Mouse (Mus musculus) heart, embryonic 15.5 days (tissue): ENCODE measurements around the gene Pax1. TPM values are rescaled to one million over a fixed set of nuclear protein-coding genes. Genes with fewer than 3 reads are reported as not detected.
A peak's percentile ranks its signal among the peaks of the same experiment; 100 is the strongest.

Experiments
- ATAC-seq: fragments of 200-750 bp; cut with Nextera tagmentation; replicated peaks from 2 replicates; pipeline ENCODE4 v1.8.0; 2017; ENCODE audit warnings: low read depth, moderate TSS enrichment; ENCODE audit not compliant: insufficient number of reproducible peaks, insufficient read depth, low FRiP score
- H3K27ac ChIP-seq: fragments of 300-500 bp; sonication (generic); 2 replicates; pipeline ENCODE4 v1.5.1; 2015; ENCODE audit warnings: mild to moderate bottlenecking, inconsistent platforms
- H3K27me3 ChIP-seq: fragments of 300-500 bp; sonication (generic); 2 replicates; pipeline ENCODE4 v1.6.1; 2015; ENCODE audit warnings: inconsistent platforms
- H3K36me3 ChIP-seq: fragments of 300-500 bp; sonication (generic); 2 replicates; pipeline ENCODE4 v1.6.1; 2015; ENCODE audit warnings: mild to moderate bottlenecking, inconsistent platforms
- H3K4me1 ChIP-seq: fragments of 300-500 bp; sonication (generic); replicated peaks from 2 replicates; pipeline ENCODE4 v1.6.1; 2015; ENCODE audit warnings: inconsistent platforms
- H3K4me2 ChIP-seq: fragments of 300-500 bp; sonication (generic); 2 replicates; pipeline ENCODE4 v1.6.1; 2015; ENCODE audit warnings: inconsistent platforms, mild to moderate bottlenecking, moderate library complexity
- H3K4me3 ChIP-seq: fragments of 300-500 bp; sonication (generic); 2 replicates; pipeline ENCODE4 v1.5.1; 2015; ENCODE audit warnings: mild to moderate bottlenecking, inconsistent platforms
- H3K9ac ChIP-seq: fragments of 300-500 bp; sonication (generic); 2 replicates; pipeline ENCODE4 v1.6.1; 2015; ENCODE audit warnings: mild to moderate bottlenecking, inconsistent platforms
- H3K9me3 ChIP-seq: fragments of 300-500 bp; sonication (generic); replicated peaks from 2 replicates; pipeline ENCODE4 v1.6.1; 2016; ENCODE audit warnings: inconsistent platforms
- WGBS: fragments of 180-500 bp; shearing (Covaris S2); methylation state at CpG from one replicate; pipeline ENCODE4 v1.1.7; 2015; ENCODE audit warnings: mixed read lengths; 5-methylcytosine and 5-hydroxymethylcytosine counted together
- polyA plus RNA-seq: library from polyadenylated mRNA; unstranded; fragments of >200 nt; fragmentation: Nextera tagmentation; extraction: Ambion mirVana; gene quantifications from 2 replicates; pipeline ENCODE4 v1.2.1, GENCODE M21; 2015

The Pax1 gene
- 1.1 and 18.0 TPM in 2 replicates for polyA plus RNA-seq

DNA sequence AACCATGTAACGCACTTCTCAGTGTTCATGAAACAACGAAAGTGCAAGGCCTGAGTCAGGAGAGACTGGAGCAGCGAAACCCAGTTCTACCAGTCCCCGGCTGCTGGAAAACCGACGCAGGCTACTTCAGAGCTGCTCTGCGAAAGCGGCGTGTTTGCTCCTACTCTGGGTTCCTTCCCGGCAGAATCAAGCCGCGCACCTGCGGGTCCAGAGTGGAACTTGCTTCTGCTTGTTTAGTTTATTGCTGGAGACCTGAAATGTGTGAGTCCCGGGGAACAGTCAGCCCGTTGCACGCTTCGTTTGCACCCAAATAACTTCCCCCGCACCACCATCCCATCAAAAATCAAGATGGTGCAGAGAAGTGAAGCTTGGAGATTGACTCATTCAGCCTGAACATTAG is at the start of gene Pax1:
TSS of gene Pax1 (plus strand) at position 345 of the 400 bp plus-strand sequence.
- Histone ChIP-seq H3K4me1 (peaks cover 20% of the 10 kb centered on the region), H3K27ac (no peak within 1 kb of the TSS), H3K9me3 (no peaks in the 10 kb centered on the region), H3K4me3 (peak within 1 kb of the TSS; percentile 17), H3K9ac (no peak within 1 kb of the TSS), H3K36me3 (no peaks in the 10 kb centered on the region), H3K27me3 (peaks cover 95% of the 10 kb centered on the region), H3K4me2 (peak within 1 kb of the TSS; percentile 14; the same call in 1 of the 2 replicates)
- ATAC-seq = no peak
- WGBS = 2% methylated on average over 18 of the region's 18 CpGs

DNA sequence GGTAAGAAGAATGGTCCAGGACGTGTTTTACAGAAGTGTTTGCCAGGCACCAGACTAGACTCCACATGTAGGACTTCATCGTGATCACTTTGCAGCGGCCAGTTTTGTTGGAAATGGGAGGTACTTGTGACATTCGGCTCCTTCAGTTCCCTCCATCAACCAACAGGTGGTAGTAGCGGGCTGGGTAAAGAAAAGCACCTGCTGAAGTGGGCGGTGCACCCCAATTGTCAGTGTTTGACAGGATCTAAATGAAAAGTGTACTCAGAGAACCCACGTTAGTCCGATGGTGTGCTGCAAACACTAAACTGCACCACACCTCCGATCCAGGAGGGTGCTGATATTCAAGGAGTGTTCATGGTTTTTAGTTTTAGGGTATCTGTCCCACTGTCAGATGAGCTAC is 40.7 kb upstream of the Pax1 start:
- H3K4me3 ChIP-seq = no peak overlapping the region
- no peak for ATAC-seq
- H3K4me1 ChIP-seq = no peaks in the 10 kb centered on the region
- peaks cover 18% of the 10 kb centered on the region for H3K27me3 ChIP-seq
- no peak overlapping the region for H3K9ac ChIP-seq
- no peak overlapping the region for H3K27ac ChIP-seq
- 13% methylated on average over 9 of the region's 9 CpGs for WGBS
- H3K36me3 ChIP-seq = no peaks in the 10 kb centered on the region
- no peaks in the 10 kb centered on the region for H3K9me3 ChIP-seq
- no peak overlapping the region for H3K4me2 ChIP-seq

DNA sequence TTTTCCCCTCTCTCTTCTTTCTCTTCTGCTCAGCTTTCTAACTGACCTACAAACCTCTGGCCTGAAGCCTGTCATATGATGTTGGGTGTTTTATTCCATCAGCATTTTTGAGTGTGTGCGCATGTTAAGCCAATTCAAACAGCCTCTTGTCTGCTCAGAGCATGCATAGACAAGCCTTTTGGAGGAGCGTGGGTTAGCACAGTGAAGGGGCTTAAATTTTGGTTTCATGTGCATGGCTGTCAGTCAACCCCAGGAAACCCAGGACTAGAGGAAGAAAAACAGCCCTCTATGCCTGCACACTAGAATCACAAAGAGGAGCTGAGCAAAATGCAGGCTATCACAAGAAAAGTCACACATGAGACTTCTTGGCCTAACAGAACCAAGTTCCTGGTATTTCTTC is 36.5 kb upstream of the Pax1 start:
- H3K4me3 ChIP-seq = no peak overlapping the region
- no peak overlapping the region for H3K27ac ChIP-seq
- no peaks in the 10 kb centered on the region for H3K4me1 ChIP-seq
- no peaks in the 10 kb centered on the region for H3K36me3 ChIP-seq
- no peak for ATAC-seq
- WGBS = 84% methylated on average over 2 of the region's 2 CpGs
- no peak overlapping the region for H3K4me2 ChIP-seq
- peaks cover 14% of the 10 kb centered on the region for H3K27me3 ChIP-seq
- H3K9me3 ChIP-seq = no peaks in the 10 kb centered on the region
- no peak overlapping the region for H3K9ac ChIP-seq

DNA sequence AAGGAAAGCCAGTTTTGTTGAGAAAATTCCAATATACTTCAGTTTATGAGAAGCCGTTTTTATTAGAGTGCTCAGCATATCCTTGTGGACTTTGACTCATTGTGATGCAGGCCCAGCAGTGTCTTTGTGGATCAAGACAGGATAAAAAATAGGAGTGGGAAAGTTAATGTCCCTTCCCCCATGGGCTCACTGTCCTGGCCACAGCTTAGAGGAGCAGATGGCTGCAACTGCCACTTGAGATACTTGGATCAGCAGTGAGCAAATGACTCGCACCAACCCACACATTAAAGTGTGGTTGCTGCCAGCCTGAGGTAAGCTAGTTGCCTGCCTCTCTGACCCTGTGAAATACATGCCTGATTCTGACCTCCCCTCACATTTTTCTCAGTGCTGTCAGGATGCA is 29.0 kb upstream of the Pax1 start:
- no peaks in the 10 kb centered on the region for H3K36me3 ChIP-seq
- no peak overlapping the region for H3K4me2 ChIP-seq
- H3K9me3 ChIP-seq = no peaks in the 10 kb centered on the region
- H3K27me3 ChIP-seq = 0 out of 2 replicates have a peak, but pooled peaks cover 6% of the 10 kb centered on the region
- H3K27ac ChIP-seq = no peak overlapping the region
- no peaks in the 10 kb centered on the region for H3K4me1 ChIP-seq
- no peak for ATAC-seq
- H3K9ac ChIP-seq = no peak overlapping the region
- H3K4me3 ChIP-seq = no peak overlapping the region
- WGBS = 64% methylated on average over 2 of the region's 2 CpGs

DNA sequence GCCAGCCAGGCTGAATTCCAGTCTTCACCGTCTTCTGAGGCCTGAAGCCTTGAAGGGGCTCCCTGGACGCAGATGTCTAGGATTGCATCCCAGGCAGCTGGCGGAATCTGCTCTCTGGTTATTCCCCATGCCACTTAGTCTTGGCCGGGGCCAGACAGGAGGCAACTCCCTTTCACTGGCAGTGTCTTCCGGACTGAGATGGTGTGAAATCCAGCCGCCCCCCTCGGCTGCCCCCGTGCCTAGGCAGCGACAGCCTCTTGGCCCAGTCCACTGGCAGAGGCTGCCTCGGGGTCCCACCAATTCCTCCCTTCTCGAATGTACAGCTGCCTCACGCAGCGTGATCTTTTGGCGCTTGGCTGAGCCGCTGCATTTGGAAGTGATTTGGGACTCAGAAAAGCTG is 23.0 kb upstream of the Pax1 start:
- Histone ChIP-seq H3K9me3 (no peaks in the 10 kb centered on the region), H3K4me2 (no peak overlapping the region), H3K4me3 (no peak overlapping the region), H3K9ac (no peak overlapping the region), H3K27me3 (peaks cover 12% of the 10 kb centered on the region), H3K4me1 (no peaks in the 10 kb centered on the region), H3K27ac (no peak overlapping the region), H3K36me3 (no peaks in the 10 kb centered on the region)
- ATAC-seq = no peak
- 53% methylated on average over 15 of the region's 15 CpGs for WGBS

DNA sequence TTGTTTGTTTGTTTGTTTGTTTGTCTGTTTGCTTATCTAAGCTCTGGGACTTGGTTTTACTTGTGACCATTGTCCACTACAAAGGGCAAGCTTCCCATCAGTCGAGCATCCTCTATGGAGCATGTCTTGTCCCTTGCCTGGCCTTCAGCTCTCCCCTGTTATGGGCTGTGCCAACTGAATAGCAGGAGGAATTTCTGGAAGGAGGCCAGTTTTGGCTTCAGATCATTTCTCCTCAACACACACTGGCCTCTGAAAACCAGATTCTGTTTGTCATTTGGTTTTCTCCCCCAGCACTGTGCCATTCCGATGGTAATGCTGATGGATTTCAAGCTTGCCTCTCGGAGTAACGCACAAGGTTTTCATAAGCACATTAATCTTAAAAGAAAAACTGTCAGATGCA is 21.9 kb upstream of the Pax1 start:
- H3K27ac ChIP-seq = no peak overlapping the region
- peaks cover 12% of the 10 kb centered on the region for H3K27me3 ChIP-seq
- ATAC-seq = no peak
- H3K4me2 ChIP-seq = no peak overlapping the region
- H3K36me3 ChIP-seq = no peaks in the 10 kb centered on the region
- H3K4me1 ChIP-seq = no peaks in the 10 kb centered on the region
- H3K4me3 ChIP-seq = no peak overlapping the region
- H3K9ac ChIP-seq = no peak overlapping the region
- H3K9me3 ChIP-seq = no peaks in the 10 kb centered on the region
- 64% methylated on average over 4 of the region's 4 CpGs for WGBS

DNA sequence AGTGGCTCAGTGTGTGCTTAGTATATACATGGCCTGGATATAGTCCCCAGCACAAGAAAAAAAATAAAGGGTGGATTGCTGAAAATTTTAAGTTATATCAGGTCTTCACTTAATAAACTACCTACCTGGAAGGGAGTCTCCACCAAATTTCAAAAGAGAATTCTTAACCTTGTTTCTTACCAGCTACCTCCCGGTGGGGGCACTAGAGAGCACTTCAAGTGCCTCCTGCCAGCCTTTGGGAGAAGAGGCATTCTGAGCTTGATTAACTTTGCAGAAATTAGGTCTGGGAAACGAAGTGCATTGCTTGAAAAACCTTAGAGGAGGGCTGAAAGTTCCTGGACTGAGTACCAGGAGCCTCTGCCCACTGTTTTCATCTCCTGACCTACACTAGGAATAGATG is 19.5 kb upstream of the Pax1 start:
- WGBS = 10% methylated on average over 2 of the region's 2 CpGs

DNA sequence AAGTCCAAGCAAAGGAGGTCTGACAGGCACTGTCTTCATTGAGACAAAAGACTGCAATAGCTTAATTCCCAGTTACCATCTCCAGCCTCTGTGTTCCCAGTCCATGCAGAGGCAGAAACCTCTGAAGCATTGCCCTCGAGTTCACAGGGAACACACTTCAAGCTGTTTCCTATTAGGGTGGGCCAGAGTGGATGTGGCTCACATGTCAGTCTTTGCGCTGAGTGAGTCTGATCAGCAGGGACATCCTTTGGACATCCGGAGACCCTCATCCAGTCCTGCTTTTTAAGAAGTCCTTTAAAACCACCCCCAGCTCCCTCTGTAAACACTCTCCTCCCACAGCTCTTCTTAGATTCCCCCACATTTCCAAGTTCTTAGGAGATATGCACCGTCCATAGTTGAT is 2.0 kb upstream of the Pax1 start:
- H3K9me3 ChIP-seq = no peaks in the 10 kb centered on the region
- no peak overlapping the region for H3K4me2 ChIP-seq
- WGBS = 2% methylated on average over 4 of the region's 4 CpGs
- H3K27me3 ChIP-seq = peaks cover 95% of the 10 kb centered on the region
- peaks cover 6% of the 10 kb centered on the region for H3K4me1 ChIP-seq
- H3K9ac ChIP-seq = no peak overlapping the region
- no peak for ATAC-seq
- H3K36me3 ChIP-seq = no peaks in the 10 kb centered on the region
- no peak overlapping the region for H3K4me3 ChIP-seq
- H3K27ac ChIP-seq = no peak overlapping the region

More for the DNA sequence above, 19.5 kb upstream of the Pax1 start:
- no peaks in the 10 kb centered on the region for H3K9me3 ChIP-seq
- no peak overlapping the region for H3K4me2 ChIP-seq
- H3K27me3 ChIP-seq = peaks cover 6% of the 10 kb centered on the region
- H3K27ac ChIP-seq = no peak overlapping the region
- H3K36me3 ChIP-seq = no peaks in the 10 kb centered on the region
- H3K4me1 ChIP-seq = no peaks in the 10 kb centered on the region
- no peak overlapping the region for H3K9ac ChIP-seq
- no peak for ATAC-seq
- H3K4me3 ChIP-seq = no peak overlapping the region

DNA sequence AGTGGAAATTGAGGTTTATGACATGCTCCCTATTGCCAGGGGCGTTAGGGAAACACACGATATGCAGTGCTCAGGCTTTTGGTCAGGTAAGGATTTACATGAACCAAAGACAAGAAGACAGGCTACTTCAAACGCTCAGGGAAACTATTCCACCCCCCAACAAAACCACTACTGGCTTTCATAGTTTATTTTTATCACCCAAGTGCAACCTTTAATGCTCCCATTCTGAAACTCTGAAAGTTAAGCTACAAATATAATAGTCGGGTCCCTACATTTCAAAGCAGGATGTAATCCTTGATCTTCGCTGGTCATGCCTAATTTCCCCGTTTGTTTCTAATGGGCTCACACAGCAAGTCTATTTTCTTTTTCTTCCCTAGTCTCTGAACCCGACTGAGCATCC is 1.3 kb upstream of the Pax1 start:
- Histone ChIP-seq H3K27ac (no peak overlapping the region), H3K4me1 (peaks cover 13% of the 10 kb centered on the region), H3K9ac (no peak overlapping the region), H3K4me3 (no peak overlapping the region), H3K36me3 (no peaks in the 10 kb centered on the region), H3K4me2 (no peak overlapping the region), H3K9me3 (no peaks in the 10 kb centered on the region), H3K27me3 (peaks cover 95% of the 10 kb centered on the region)
- no peak for ATAC-seq
- 5% methylated on average over 7 of the region's 7 CpGs for WGBS

DNA sequence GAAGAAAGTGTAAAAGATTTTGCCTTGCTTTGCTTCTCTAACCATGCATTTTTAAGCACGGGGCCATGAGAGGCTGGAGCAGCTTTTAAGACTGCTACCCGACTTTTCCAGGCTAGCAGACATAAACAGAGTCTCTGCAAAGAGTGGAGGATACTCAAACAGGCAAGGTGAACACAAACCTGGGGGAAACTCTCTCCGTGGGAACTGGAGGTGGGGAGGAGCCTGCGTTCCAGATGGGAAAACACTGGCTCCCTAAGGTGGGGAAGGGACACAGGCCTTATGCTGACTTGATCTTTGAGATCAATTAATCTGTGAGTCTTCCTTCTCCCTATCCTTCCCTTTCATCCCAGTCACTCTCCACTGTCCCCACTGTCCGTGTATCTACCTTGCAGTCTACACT is 869 bp upstream of the Pax1 start:
- no peaks in the 10 kb centered on the region for H3K36me3 ChIP-seq
- H3K4me2 ChIP-seq = no peak overlapping the region
- 6% methylated on average over 5 of the region's 5 CpGs for WGBS
- peaks cover 95% of the 10 kb centered on the region for H3K27me3 ChIP-seq
- no peak overlapping the region for H3K9ac ChIP-seq
- no peak overlapping the region for H3K4me3 ChIP-seq
- no peak overlapping the region for H3K27ac ChIP-seq
- no peak for ATAC-seq
- no peaks in the 10 kb centered on the region for H3K9me3 ChIP-seq
- H3K4me1 ChIP-seq = peaks cover 17% of the 10 kb centered on the region

DNA sequence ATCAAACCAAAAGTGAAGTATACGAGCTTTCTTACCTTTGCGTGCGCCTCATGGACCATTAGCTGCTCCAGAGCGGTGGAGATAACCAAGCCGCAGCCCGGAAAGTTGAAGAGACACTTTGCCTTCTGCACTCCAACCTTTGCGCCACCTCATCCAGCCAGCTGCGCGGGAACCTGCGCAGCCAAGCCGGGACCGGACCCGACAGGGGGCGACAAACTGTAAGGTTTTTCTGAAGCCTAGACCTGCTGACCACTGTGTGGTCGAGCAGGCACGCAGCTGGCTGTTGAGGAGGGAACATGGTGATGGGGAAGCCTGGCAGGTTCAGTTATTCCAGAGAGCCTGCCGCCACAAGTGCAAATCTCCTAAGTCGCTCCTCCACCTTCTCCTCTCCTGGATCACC is 591 bp downstream of the Pax1 start:
- WGBS = under 1% methylated on average over 18 of the region's 18 CpGs
- peaks cover 20% of the 10 kb centered on the region for H3K4me1 ChIP-seq
- H3K4me2 ChIP-seq = peak overlapping the region; percentile 14; the same call in 1 of the 2 replicates
- no peak overlapping the region for H3K27ac ChIP-seq
- peaks cover 98% of the 10 kb centered on the region for H3K27me3 ChIP-seq
- no peak overlapping the region for H3K9ac ChIP-seq
- ATAC-seq = no peak
- no peaks in the 10 kb centered on the region for H3K9me3 ChIP-seq
- H3K4me3 ChIP-seq = peak overlapping the region; percentile 17
- H3K36me3 ChIP-seq = no peaks in the 10 kb centered on the region

DNA sequence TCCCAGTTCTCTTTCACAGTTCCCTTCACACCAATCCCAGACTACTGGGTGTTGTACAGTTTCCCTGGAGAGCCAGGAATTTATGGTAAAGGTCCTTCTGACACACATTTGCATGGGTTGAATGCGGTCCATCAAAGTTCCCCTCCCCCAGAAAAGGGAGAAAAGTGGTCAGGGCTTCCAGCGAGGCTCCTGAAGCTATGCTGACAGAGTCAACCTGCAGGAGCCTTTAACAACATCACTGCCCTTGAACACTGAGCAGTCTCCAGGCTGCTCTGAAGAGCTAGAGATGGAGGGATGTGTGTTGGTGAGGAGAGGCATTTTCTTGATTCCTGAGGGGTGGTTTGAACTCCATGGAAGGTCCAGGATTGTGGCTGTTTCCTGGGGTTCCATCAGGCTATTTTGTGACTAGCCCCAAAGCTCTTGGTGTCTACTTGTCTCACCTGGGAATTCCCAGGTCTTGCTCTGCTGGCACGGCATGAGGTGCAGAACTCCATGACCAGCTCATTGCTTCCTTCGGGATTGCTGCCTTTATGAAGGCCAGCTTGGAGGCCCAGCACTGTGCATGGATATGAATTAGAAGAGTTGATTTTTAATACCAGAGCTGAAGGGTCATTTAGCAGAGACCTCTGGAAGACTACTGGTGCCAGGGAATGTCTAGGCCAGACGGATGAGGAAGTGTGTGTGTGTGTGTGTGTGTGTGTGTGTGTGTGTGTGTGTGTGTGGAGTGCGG is 1.8 kb downstream of the Pax1 start:
- Histone ChIP-seq H3K4me3 (no peak overlapping the region), H3K9ac (no peak overlapping the region), H3K27ac (no peak overlapping the region), H3K27me3 (peaks cover 100% of the 10 kb centered on the region), H3K4me1 (peaks cover 28% of the 10 kb centered on the region), H3K4me2 (no peak overlapping the region), H3K36me3 (no peaks in the 10 kb centered on the region), H3K9me3 (no peaks in the 10 kb centered on the region)
- 15% methylated on average over 6 of the region's 6 CpGs for WGBS
- no peak for ATAC-seq
